Mouse (Mus musculus) heart, postnatal 10 days (tissue): ENCODE measurements around the gene Copz1. TPM values are rescaled to one million over a fixed set of nuclear protein-coding genes. Genes with fewer than 3 reads are reported as not detected.
"Not testable (repeated sequence)": the region's sequence is repeated elsewhere in the genome, so short reads cannot be mapped to it uniquely, and the experiment has no call there.

Experiments
- DNase-seq, 2 experiments: peaks; one replicate each; pipeline ENCODE4 v3.0.0; 2021
- intact Hi-C: fragments of 180-260 bp; cut with DNase I; formaldehyde crosslinking; loops from one replicate; pipeline ENCODE4 v1.15.1; 2025
- total RNA-seq, 2 experiments: library from RNA; stranded (reverse); gene quantifications; 2 replicates each; pipeline ENCODE4 v1.2.3; 2021

Gene Copz1
- total RNA-seq, 2 experiments from 2014 or later: 81.2 to 83.3 TPM

DNA sequence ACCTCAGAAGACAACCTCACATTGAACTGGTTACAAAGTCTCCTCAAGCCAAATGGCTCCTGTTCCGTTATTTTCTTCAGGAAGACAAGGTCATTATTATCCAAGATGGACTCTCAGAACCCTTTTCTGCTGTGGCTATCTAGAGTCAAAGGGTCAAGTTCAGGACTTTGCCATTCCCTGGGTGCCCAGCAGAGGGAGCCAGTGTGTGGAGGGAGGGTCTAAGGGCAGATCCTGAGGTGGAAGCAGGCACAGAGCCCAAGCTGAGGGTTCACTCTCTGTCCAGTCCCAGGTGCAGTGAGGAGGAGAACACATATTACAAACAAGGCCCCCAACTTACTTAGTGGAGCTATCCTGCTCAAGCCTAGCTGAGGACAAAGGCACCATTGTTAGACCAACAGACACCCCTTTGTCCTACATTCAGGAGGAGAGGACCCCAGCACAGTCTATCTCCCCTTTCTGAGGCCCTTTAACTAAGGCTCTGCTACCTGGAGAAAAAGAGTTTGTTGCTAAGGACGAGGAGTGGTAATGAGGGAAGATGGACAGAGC is 22.2 kb upstream of the Copz1 start:
- intact Hi-C loops: loop anchor here (2.0 kb wide), 1 partner anchor 57 kb away; no protein-coding TSS in a partner anchor

DNA sequence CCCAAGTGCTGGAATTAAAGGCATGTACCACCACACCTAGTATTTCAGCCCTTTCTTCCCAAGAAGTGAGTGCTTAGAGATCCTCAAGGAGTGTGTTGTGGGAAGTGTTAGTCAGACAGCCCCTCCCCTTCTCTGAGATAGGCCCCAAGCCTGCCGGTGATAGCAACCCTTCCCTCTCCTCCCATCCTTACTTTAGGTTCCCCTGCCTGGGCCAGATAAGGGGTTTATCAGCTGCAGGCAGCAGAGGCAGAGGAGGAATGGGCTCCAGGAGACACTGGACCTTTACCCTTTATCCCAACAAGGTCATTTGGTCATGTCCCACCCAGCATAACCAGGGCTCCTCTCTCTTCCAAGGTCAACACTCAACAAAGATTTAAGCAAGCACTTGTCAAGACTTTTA is 20.9 kb upstream of the Copz1 start:
- DNase-seq: no peak
- intact Hi-C loops: loop anchor here (2.0 kb wide), 1 partner anchor 55 kb away; no protein-coding TSS in a partner anchor

More for the DNA sequence above, 22.2 kb upstream of the Copz1 start:
- DNase-seq: peak; percentile 61 to 81

DNA sequence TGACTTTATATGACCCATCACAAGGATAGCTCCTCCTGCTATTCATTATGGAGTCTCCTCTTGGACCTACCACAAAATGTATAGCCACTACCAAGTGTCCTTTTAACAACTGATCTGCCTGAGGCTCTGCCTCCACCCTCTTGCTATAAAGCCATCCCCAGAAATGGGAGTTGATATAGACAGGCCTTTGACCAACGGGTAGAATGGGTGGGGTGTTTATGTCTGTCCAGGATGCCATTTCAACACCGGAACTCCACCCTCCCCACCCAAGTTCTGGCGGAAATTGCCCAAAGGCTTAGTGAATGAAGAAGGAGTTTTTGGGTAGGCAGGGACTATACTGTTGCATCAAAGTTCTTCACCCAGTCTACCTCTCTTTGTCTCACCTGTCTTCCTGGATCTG is 19.9 kb upstream of the Copz1 start:
- no peak for DNase-seq
- intact Hi-C loops: no loop called here

DNA sequence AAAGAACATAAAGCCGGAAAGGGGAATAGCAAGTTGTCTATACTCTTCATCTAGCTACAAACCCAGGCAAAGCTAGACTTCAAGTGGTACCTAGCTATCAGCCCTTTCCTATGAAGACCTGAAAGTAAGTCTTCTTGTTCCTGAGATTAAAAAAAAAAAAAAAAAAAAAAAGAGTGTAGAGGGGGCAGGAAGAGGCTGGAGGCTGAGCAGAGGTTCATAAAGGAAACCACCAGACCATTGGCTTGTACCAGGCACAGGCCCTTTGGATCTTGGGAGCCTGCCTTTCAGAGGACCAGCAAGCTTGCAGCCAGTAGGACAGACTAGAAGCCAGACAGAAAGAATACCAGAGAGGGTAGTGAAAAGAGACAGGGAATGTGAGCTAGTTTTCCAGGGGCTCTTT is 19.2 kb upstream of the Copz1 start:
- no peak for DNase-seq
- intact Hi-C loops: no loop called here

DNA sequence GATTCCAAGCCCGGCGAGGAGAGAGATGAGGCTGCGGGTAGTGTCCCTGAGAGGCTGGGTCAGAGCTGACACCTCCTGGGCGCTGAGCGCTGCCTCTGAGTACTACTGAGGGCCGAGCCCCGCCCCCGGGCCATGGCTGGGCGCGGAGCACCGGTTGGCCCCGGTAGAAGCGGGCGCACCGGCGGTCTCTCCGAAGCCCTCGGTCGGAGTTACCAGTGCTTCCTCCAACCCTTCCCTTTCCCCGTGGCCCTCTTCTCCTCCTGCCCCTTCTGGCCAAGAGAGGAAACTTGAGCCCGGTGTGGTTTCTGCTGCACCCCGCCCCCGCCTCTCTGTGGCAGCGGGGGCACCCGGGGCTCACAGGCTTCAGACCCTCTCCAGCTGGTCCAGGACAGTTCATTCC is 17.3 kb upstream of the Copz1 start:
- peak; percentile 37 to 41 for DNase-seq
- intact Hi-C loops: no loop called here

DNA sequence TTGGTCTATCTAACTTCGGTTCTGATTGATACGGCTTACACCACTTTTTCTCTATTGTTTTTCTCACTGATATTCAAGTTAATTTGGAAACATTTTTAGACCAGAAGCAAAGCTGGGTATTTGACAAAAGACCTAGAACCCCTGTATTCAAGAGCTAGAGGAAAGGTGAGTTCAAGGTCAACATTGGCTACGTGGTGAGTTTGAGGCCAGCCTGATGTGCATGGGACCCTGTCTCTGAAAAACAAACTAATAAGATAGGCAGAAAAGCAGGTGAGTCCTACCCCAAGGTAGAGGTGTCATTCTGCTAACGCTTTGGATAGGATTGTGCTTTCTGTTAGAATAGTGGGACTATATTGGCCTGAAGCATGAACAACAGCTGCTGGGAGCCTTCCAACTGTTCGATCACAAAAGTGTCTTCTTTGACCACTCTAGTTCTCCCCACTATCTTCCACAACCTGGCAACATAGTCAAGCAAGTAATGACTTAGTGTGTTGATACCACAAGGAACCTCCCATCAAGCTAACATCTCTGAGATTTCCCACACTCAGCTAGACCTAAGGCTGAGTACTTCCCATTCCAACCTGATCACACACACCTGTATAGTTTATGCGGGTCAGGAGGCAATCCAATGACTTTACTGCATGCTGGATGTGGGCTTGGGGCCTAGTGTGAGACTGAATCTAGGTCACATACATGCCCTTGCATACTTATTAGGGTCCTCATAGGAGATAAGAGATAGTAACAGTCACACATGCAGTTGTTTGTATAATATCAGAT is 16.1 kb upstream of the Copz1 start:
- DNase-seq: no peak
- intact Hi-C loops: no loop called here

DNA sequence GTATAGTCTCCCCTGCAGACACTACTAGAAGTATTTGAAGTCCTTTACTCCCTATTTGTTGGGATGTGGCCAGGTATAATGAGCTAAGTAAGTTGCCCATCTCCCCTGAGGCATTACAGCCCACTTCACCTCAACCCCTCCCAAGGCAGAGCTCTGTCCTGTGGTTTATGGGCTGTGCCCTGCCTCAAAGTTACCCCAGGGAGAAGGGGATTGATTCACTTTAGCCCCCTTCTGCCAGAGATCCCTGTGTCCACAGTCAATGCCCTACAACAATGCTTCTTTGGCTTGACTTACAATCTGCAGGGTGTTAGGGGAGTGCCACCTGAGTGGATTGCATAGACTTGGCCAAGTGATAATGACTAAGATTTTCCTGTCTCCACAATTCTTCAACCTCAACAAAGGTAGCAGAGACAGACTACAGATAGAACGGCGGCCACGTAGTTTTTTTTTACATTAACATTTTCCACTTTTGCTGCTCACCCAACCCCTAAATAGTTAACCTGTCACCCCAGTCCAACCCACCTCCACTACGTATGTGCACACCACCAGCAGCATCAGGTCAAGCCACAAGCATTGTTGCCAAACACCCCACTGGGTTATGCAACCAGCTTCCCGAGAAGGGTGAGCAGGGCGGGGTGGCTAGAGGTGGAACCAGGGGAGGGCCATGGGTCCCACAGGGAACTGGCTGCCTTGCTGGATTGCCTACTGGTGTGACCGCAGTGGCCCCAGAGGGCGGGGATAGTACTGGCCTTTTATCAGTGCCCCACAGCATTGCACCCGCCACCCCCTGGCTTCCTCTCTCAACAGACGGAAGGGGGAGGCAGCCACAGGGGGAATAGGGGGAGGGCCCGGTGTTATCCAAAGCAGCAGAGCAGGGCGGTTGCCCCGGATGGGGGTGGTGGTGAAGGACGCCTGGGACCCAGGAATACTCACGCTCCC is 14.5 kb upstream of the Copz1 start, which contains the start of gene Nfe2:
Nfe2 (minus strand) TSS at position 614 of the 939 bp plus-strand sequence.
- peak; percentile 64 to 73 for DNase-seq
- intact Hi-C loops: no loop called here

DNA sequence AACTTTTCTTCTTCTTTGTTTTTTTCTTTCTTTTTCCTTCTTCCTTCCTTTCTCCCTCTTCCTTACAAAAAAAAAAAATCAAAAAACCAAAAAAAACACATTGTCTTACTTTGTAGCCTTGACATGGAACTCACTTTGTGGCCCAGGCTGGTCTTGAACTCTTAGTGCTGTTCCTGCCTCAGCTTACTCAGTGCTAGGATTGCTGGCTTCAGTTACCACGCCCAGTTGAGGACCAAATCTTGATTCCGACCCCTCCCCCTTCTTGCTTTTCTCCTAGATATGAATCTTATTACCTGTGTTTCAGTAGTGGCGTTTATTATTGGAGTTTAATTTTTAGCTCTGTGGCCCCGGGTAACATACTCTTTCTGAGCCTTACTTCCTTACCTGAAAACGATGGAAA is 13.4 kb upstream of the Copz1 start:
- DNase-seq: no peak
- intact Hi-C loops: no loop called here

DNA sequence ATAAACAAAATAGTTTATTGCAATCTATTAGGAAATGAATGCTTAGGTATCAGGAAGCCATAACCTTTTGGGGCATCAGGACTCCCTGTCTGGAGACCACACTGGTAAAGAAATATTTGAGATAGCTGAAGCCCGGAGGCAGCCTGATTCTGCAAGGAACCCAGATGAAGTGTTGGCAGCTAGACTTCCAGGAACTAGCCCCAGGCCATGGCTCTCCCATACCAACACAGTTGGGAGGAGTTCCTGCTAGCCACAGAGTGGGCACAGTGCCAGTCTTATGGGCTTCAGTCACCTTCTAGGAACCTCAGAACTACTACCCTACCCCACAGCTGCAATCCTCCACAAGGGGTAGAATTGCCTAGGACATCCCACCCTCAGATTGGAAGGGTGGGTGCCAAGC is 12.5 kb upstream of the Copz1 start:
- intact Hi-C loops: no loop called here
- DNase-seq: no peak

DNA sequence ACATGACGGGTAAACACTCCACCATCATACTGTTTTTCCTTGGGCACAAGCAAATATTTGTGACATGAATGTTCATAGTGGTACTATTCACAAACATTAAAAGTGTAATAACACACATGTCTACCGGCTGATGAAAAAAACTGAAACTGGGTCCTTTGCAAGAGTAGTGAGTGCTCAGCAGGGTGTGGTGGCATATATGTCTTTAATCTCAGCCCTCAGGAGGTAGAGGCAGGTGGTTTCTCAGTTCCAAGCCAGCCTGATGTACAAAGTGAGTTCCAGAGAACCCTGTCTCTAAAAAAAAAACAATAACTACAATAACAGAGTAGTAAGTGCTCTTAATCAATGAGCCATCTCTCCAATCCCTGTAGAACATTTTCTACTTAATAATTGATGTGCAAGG is 7.7 kb upstream of the Copz1 start:
- no peak for DNase-seq

DNA sequence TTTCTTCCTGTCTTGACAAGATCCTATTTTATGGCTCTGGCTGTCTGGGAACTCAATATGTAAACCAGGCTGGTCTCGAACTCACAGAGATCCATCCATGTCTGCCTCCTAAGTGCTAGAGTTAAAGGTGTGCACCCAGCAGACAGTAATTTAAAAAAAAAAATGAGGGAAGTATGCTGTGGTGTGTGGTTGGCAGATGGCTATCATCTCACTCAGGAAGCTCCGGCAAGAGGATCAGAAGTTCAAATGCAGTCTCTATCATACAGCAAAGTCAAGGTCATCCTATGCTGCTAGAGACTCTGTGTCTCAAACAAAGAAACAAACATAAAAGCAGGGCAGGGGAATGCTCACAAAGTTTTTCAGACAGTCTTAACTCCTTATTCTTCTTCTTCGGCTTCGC is 3.6 kb upstream of the Copz1 start:
- no peak for DNase-seq
- intact Hi-C loops: no loop called here

More for the DNA sequence above, 7.7 kb upstream of the Copz1 start:
- intact Hi-C loops: no loop called here

DNA sequence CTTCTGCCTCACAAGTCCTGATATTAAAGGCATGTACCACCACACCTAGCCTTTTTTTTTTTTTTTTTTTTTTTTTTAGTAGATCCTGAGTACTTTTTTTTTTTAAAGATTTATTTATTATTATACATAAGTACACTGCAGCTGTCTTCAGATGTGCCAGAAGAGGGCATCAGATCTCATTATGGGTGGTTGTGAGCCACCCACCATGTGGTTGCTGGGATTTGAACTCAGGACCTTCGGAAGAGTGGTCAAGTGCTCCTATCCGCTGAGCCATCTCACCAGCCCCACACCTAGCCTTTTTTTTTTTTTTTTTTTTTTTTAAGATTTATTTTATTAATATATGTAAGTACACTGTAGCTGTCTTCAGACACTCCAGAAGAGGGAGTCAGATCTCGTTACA is 3.4 kb downstream of the Copz1 start:
- intact Hi-C loops, DNase-seq: not testable (repeated sequence)

DNA sequence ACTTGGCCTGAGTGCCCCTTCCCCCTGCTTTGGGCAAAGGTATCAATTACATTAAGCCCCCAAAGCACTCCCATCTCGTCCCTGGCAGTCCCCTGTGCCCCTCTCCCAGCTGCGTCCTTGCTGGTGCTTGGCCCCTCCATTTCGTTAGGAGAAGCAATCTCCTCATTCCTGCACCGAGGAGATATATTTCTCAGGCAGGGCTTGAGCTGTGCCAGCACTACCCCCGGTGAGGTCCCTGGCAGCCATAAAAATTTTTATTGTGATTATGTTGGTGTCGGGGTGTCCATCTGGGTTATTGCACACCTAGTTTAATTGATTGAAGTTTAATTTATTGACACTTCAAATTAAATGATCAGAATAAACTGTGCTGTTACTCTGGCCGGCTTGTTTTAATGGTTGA is 5.4 kb downstream of the Copz1 start:
- intact Hi-C loops: no loop called here
- no peak for DNase-seq

DNA sequence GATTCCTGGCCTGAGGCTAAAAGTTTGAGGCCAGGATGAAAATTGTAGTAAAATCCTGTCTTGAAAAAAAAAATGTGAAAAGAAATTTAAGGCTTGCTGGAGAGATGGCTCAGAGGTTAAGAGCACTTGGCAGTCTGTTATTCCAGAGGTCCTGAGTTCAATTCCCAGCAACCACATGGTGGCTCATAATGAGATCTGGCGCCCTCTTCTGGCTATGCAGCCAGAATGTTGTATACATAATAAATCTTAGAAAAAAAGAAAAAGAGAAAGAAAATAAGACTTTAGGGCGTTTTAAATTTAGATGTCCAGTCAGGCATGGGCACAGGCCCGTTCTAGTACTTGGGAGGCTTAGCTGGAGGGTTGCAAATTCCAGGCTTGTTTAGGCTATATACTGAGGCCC is 7.2 kb downstream of the Copz1 start:
- intact Hi-C loops: no loop called here
- DNase-seq: no peak

DNA sequence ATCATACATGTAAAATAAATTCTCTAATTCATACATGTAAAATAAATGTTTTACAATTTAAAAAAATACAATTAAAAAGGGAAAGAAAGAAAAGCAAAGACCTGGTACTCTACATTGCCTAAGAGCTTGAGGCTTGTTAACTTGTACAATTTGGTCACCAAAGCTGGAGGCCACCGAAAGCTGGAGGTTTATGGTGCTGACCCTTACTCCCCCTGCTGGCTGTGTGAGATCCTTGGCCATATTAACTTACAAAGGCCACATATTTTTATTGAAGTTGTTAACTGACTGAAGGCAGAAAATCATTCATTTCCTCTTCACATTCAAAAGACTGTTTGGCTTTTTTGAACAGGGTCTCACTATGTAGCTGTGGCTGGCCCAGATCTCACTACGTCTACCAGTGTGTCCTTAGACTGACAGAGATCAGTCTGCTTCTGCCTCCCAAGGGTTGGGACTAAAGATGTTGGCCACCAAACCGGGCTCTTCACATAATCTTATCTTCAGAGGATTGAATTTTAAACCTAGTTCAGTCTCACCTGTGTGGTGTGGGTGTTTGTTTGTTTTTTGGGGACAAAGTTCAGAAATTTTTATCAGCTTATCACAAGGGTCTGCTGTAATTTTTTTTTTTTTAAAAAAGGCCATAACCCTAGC is 8.4 kb downstream of the Copz1 start:
- DNase-seq: peak; percentile 34 to 60
- intact Hi-C loops: no loop called here

DNA sequence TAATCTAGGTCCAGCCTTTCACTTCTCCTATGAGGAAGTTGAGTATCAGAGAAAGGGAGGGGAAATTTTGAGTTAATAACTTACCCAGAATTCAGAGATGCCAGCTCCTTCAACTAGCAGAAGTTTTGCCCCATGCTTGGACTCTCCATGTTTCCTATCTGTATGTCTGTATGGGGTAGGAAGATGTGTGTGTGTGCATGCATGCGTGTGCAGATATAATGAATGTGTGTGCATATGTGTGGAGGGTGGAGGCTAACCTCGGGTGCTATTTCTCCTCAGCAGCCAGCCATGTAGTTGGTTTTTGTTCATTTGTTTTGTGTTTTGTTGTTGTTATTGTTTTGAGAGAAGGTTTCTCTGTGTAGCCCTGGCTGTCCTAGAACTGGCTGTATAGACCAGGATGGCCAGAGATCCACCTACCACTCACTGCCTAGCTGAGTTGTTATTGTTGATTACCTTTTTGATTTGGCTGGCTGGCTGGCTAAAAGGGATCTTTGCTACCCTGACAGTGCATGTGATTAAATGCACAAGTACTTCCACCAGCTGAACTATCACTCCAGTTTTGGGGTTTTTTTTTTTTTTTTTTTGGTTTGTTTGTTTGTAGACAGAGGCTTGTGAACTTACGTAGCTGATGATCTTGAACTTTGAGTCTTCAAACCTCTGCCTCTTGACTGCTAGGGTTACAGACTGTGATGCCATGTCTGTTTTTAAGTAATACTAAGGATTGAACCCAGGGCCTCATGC is 9.1 kb downstream of the Copz1 start:
- no peak for DNase-seq
- intact Hi-C loops: no loop called here

DNA sequence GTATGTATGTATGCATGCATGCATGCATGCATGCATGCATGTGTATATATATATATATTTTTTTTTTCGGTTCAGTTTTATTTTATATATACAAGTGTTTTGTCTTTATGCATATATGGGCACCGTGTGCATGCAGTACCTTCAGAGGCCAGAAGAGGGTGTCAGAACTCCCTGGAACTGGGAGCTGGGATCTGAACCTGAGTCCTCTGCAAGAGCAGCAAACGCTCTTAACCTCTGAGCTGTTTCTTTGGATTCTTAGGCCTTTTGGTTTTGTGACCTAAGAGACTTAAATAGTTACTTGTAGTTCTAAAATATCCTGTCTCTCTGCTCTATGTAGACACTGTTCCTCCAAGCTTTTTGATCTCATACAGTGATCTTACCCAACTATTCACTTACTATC is 11.6 kb downstream of the Copz1 start:
- intact Hi-C loops: loop anchor here (1.0 kb wide), 1 partner anchor 23 kb away; no protein-coding TSS in a partner anchor
- DNase-seq: peak in 1 of 2 experiments; percentile 61

DNA sequence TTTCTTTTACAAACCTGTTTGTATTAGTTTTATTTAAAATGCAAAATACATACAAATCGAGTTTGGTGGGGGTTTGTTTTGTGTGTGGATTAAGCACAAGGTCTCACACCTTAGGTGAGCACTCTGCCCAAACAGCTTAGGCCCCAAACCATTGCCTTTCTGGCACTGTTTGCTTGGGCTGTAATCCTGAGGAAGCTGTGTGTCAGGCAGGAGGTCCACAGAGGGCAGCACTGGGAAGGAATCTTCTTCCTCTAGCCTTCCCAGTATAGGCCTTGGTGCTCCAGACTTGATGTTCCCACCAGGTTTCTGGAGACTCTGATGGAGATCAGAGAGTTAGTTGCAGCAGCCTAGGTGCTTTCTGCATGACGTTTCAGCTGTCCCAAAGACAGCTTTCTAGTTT is 12.1 kb downstream of the Copz1 start:
- no peak for DNase-seq
- intact Hi-C loops: loop anchor here (1.0 kb wide), 1 partner anchor 23 kb away; no protein-coding TSS in a partner anchor

DNA sequence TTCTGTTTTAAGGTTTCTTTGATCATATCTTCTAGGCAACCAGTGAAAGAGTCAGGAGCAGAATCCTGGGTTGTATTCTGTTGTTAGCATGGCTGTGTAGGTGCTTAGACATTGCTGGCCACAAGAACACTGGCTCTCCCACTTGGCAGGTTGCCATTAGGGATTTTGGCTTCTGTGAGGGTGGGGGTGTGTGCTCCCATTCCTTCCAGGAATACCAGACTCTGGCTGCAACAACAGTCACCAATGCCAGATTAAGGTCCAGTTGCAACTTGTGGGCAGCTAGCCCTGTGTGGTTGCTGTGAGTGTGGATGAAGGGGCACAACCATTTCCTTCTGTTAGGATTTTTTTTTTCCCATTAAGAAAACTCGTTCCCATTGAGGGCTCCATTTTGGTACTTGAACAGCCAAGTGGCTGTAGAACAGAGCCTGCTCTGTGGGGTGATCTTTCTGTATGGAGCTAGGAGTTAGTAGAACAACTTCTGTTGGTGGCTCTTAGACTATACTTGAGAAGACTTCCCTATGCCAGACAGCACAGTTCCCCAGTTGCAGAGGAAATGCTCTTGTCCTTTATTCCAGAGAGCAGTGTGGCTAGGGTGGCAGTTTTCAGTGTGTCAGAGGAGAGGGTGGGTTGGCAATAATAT is 13.4 kb downstream of the Copz1 start:
- intact Hi-C loops: no loop called here
- DNase-seq: peak; percentile 78 to 81
